Mouse (Mus musculus) neural tube, embryonic 14.5 days (tissue): Measurements from ENCODE around the gene Vwf. TPM values are rescaled to one million over a fixed set of nuclear protein-coding genes. Genes with fewer than 3 reads are reported as not detected.

Source experiments
- ATAC-seq: fragments of 200-750 bp; cut with Nextera tagmentation; 2 replicates; pipeline ENCODE4 v1.8.0; 2017; ENCODE audit warnings: low read depth, mild to moderate bottlenecking, moderate TSS enrichment, moderate library complexity
- H3K27ac ChIP-seq: fragments of 300-500 bp; sonication (generic); 2 replicates; pipeline ENCODE4 v1.5.1; 2014; ENCODE audit warnings: low read depth, mild to moderate bottlenecking, control low read depth, low read length, moderate library complexity, mixed read lengths
- H3K27me3 ChIP-seq: fragments of 300-500 bp; sonication (generic); 2 replicates; pipeline ENCODE4 v1.6.1; 2014; ENCODE audit warnings: low read length; ENCODE audit not compliant: control insufficient read depth, insufficient read depth
- H3K36me3 ChIP-seq: fragments of 300-500 bp; sonication (generic); 2 replicates; pipeline ENCODE4 v1.6.1; 2014; ENCODE audit warnings: low read length, mixed read lengths; ENCODE audit not compliant: control insufficient read depth, insufficient read depth
- H3K4me1 ChIP-seq: fragments of 300-500 bp; sonication (generic); 2 replicates; pipeline ENCODE4 v1.6.1; 2014; ENCODE audit warnings: low read length; ENCODE audit not compliant: control insufficient read depth, insufficient read depth
- H3K4me2 ChIP-seq: fragments of 300-500 bp; sonication (generic); 2 replicates; pipeline ENCODE4 v1.6.1; 2014; ENCODE audit warnings: mild to moderate bottlenecking, low read depth, low read length, control low read depth
- H3K4me3 ChIP-seq: fragments of 300-500 bp; sonication (generic); 2 replicates; pipeline ENCODE4 v1.5.1; 2014; ENCODE audit warnings: low read depth, low read length, control low read depth, mixed read lengths
- H3K9ac ChIP-seq: fragments of 300-500 bp; sonication (generic); replicated peaks from 2 replicates; pipeline ENCODE4 v1.6.1; 2014; ENCODE audit warnings: low read depth, mild to moderate bottlenecking, control low read depth, low read length, mixed read lengths
- H3K9me3 ChIP-seq: fragments of 300-500 bp; sonication (generic); 2 replicates; pipeline ENCODE4 v1.6.1; 2016; ENCODE audit warnings: low read length; ENCODE audit not compliant: control insufficient read depth
- WGBS: fragments of 180-500 bp; shearing (Covaris S2); extraction: QIAGEN DNeasy Blood & Tissue Kit; methylation state at CpG from one replicate; pipeline ENCODE4 v1.1.7; 2014; 5-methylcytosine and 5-hydroxymethylcytosine counted together
- polyA plus RNA-seq: library from polyadenylated mRNA; unstranded; fragments of >200 nt; fragmentation: Nextera tagmentation; extraction: Ambion mirVana; gene quantifications from 2 replicates; pipeline ENCODE4 v1.2.1, GENCODE M21; 2014

The Vwf gene
- polyA plus RNA-seq, 1 experiment from 2014 or later = 6.5 TPM

DNA sequence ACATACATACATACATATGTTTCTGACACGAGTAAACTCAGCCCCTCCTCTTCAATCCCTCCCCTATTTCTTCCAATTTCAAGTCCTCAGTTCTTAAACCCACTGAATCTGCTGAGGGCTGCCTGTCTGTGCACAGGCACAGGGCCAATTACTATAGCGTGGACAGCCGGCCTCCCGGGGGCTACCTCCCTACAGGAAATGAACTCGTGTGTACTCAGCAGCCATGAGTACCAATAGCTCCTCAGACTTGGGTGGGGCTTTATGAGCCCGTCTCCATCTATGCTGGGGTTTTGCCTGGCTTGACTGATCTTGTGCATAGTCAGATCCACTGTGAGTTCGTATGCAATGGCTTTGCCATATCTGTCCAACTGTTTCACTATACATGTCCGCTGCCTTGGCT lies 7.2 kb upstream of the Vwf start:
- Histone ChIP-seq H3K4me2 (no peak overlapping the region), H3K27me3 (no peaks in the 10 kb centered on the region), H3K36me3 (no peaks in the 10 kb centered on the region), H3K4me1 (no peaks in the 10 kb centered on the region), H3K9ac (no peak overlapping the region), H3K4me3 (no peak overlapping the region), H3K9me3 (no peaks in the 10 kb centered on the region), H3K27ac (no peak overlapping the region)
- ATAC-seq = no peak
- WGBS = 66% methylated on average over 8 of the region's 8 CpGs

DNA sequence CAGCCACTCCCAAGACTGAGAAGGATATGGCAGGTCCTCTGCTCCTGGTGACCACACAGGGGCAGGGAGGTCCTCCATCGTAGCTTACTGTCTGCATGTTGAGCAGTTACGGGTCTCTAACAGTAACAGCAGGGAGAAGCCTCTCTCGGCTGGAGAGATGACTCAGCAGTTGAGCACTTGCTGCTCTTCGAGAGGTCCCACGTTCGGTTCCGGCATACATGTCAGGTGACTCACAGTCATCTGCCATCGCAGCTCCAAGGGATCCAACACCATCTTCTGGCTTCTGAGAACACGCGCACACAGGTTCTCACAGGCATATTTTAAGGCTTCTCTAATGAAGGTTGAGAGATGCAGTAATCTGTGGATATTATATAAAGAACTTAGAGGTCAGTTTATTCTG lies 6.4 kb upstream of the Vwf start:
- no peak overlapping the region for H3K4me3 ChIP-seq
- no peak overlapping the region for H3K27ac ChIP-seq
- 91% methylated on average over 10 of the region's 10 CpGs for WGBS
- no peak overlapping the region for H3K9ac ChIP-seq
- H3K27me3 ChIP-seq = no peaks in the 10 kb centered on the region
- H3K4me1 ChIP-seq = no peaks in the 10 kb centered on the region
- no peak for ATAC-seq
- no peaks in the 10 kb centered on the region for H3K36me3 ChIP-seq
- no peak overlapping the region for H3K4me2 ChIP-seq
- no peaks in the 10 kb centered on the region for H3K9me3 ChIP-seq

DNA sequence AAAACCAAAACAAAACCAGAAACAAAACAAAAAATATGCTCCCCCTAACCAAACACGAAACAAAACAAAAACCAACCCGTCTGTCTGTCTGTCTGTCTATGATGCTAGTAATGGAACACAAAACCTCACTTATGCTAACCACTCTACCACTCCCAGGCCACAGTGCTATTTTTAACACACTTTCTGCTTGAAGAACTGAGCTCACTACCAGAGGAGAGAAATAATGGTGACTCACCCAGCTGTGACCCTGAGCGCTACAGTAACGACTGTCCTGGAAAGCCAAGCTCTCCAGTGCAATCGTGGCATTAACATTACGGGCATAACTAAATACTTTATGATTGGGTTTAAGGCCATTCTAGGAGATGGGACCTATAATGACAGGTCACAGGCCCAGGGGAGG lies 5.7 kb upstream of the Vwf start:
- no peaks in the 10 kb centered on the region for H3K4me1 ChIP-seq
- no peak for ATAC-seq
- H3K9ac ChIP-seq = no peak overlapping the region
- 83% methylated on average over 6 of the region's 6 CpGs for WGBS
- H3K9me3 ChIP-seq = no peaks in the 10 kb centered on the region
- H3K4me2 ChIP-seq = no peak overlapping the region
- H3K36me3 ChIP-seq = no peaks in the 10 kb centered on the region
- no peak overlapping the region for H3K4me3 ChIP-seq
- H3K27ac ChIP-seq = no peak overlapping the region
- H3K27me3 ChIP-seq = no peaks in the 10 kb centered on the region

DNA sequence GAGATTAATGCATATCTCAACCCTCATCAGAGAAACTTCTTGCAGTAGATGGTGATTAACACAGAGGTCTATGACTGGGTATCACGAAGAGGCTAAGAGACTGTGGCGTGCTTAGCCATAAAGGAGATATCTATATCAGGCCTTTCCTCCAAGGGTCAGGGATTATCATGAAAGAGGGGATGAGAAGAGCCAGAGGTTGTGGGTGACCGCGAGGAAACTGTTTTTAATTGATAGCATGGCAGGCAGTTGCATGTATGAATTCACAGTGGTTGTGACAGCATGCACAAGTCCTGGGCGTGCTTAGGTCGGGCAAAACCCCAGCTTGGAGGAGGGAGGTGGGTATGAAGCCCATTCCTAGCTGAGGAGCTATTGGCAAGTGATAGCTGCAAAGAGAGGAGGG lies 5.3 kb upstream of the Vwf start:
- ATAC-seq = no peak
- Histone ChIP-seq H3K4me3 (no peak overlapping the region), H3K27me3 (no peaks in the 10 kb centered on the region), H3K4me2 (no peak overlapping the region), H3K9ac (no peak overlapping the region), H3K9me3 (no peaks in the 10 kb centered on the region), H3K4me1 (no peaks in the 10 kb centered on the region), H3K36me3 (no peaks in the 10 kb centered on the region), H3K27ac (no peak overlapping the region)
- WGBS = 86% methylated on average over 6 of the region's 6 CpGs

DNA sequence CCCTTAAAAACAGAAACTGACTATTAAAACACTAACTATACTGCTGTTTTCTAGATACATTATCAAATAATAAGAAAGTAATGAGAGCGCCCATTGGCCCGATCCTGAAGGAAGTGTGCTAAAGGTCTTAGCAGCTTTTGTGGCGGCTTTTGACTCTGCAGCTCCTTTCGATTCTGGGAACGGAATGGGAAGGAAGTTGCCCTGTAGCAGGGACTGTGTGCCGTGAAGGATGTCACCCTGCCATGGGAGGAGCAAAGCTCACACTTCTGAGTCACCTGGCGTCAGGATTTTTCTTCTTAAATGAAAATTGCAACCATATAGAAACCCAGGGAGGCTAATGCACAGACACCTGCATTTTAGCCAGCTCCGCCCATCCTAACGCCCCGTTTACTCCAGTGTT lies 1.8 kb downstream of the Vwf start:
- Histone ChIP-seq H3K4me3 (no peak overlapping the region), H3K9me3 (no peaks in the 10 kb centered on the region), H3K9ac (no peak overlapping the region), H3K27me3 (no peaks in the 10 kb centered on the region), H3K4me2 (no peak overlapping the region), H3K4me1 (no peaks in the 10 kb centered on the region), H3K36me3 (no peaks in the 10 kb centered on the region), H3K27ac (no peak overlapping the region)
- 79% methylated on average over 10 of the region's 10 CpGs for WGBS
- ATAC-seq = no peak

DNA sequence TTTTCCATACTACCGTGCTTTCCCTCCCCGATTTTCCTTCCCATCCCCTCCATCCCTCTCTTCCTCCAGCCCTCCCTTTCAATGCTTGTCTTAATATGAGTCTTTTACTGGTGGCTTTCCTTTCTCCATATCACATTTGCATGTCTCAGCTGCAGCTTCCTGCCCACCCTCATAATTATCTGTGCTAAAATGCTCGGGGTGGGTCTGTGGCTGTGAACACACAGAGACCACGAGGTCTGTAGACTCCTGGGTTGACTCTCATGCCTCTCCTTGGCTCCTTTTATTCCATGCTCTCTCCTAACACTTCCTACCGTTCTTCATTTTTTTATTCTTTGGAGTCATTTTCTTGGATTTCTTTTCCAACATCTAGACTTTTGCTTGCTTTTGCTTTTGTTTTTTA lies 3.6 kb downstream of the Vwf start:
- 77% methylated on average over 5 of the region's 5 CpGs for WGBS
- Histone ChIP-seq H3K27me3 (no peaks in the 10 kb centered on the region), H3K36me3 (no peaks in the 10 kb centered on the region), H3K4me2 (no peak overlapping the region), H3K9me3 (no peaks in the 10 kb centered on the region), H3K4me1 (no peaks in the 10 kb centered on the region), H3K27ac (no peak overlapping the region), H3K4me3 (no peak overlapping the region), H3K9ac (no peak overlapping the region)
- ATAC-seq = no peak

DNA sequence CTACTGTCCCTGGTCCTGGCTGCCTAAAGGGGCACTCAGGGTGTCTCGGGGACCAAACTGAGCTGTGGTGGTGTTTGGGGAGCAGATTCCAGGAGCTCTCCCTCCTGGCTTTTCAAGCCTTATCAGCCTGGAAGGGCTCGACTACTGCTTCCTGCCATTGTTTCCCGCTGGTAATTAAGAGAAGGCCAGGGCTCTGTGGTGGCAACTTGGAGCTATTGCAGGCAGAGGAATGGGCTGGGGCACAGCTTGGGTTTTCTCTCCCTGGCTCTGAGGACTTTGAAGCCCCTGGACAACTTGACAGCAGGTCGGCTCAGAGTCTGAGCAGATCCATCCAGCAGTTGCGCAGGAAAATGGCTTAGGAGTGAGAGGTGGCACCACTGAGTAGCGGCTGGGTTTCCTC lies 6.2 kb downstream of the Vwf start:
- Histone ChIP-seq H3K9me3 (no peaks in the 10 kb centered on the region), H3K36me3 (no peaks in the 10 kb centered on the region), H3K4me2 (no peak overlapping the region), H3K9ac (no peak overlapping the region), H3K27ac (no peak overlapping the region), H3K27me3 (no peaks in the 10 kb centered on the region), H3K4me3 (no peak overlapping the region), H3K4me1 (no peaks in the 10 kb centered on the region)
- ATAC-seq = no peak
- 57% methylated on average over 6 of the region's 6 CpGs for WGBS

DNA sequence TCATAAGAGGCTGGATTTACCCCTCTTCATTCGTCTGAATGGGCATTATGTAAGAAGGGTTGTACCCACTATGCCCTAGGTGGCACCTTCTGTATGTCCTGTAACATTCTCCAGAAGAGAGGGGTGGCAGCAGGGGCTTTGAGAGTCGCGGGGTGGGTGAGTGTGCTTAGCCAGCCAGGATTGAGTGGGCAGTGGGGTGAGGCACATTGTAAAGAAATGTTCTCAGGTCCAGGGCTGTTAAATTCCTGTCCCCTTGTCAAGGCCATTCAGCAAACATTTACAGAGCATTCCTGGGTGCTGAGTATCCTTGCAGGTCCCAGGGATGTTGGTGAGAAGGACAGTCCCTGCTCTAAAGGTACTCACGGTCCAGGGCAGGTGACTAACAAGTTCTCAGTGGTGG lies 7.0 kb downstream of the Vwf start:
- Histone ChIP-seq H3K4me1 (no peaks in the 10 kb centered on the region), H3K4me3 (no peak overlapping the region), H3K9me3 (no peaks in the 10 kb centered on the region), H3K4me2 (no peak overlapping the region), H3K36me3 (no peaks in the 10 kb centered on the region), H3K27ac (no peak overlapping the region), H3K9ac (no peak overlapping the region), H3K27me3 (no peaks in the 10 kb centered on the region)
- no peak for ATAC-seq
- WGBS = 86% methylated on average over 4 of the region's 4 CpGs

DNA sequence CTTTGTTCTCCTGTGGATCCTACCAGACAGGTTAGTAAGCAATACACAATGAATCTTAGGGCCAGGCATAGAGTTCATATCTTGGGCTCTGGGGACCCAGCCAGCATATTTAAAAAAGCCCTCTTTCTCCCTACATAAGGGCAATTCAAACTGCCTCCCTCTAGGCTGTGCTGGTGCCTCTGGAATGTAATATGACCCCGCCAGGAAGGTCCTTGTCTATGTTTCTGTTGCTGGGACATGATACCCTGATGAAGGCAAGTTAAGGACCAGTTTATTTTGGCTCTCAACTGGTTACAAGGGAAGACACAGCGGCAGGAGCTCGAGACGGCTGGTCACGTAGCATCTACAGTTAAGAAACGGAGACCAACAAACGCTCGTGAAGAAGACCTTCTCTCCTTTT lies 12.3 kb downstream of the Vwf start:
- WGBS = 84% methylated on average over 8 of the region's 8 CpGs
- no peak overlapping the region for H3K4me2 ChIP-seq

DNA sequence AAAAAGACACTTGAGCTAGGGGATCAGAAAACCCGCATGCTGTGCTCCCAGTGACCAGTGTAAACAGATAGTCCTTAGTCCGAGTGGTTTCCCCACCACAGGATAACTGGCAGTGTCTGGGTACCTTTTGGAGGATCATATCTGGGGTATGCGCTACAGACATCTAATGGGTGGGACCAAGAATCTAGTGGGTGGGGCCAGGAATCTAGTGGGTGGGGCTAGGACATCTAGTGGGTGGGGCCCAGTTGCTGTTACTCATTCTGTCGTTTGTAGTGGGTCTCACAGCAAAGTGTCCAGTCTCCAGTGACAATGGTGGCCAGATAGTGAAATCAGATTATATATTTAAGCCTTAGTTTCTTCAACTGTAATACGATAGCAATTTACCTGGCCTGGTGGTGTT lies 14.5 kb downstream of the Vwf start:
- no peak overlapping the region for H3K9ac ChIP-seq

More for the DNA sequence above, 12.3 kb downstream of the Vwf start:
- Histone ChIP-seq H3K4me3 (no peak overlapping the region), H3K36me3 (no peaks in the 10 kb centered on the region), H3K4me1 (no peaks in the 10 kb centered on the region), H3K27ac (no peak overlapping the region), H3K9me3 (no peaks in the 10 kb centered on the region), H3K27me3 (no peaks in the 10 kb centered on the region), H3K9ac (no peak overlapping the region)
- ATAC-seq = no peak

More for the DNA sequence above, 14.5 kb downstream of the Vwf start:
- Histone ChIP-seq H3K36me3 (no peaks in the 10 kb centered on the region), H3K27ac (no peak overlapping the region), H3K4me1 (no peaks in the 10 kb centered on the region), H3K27me3 (no peaks in the 10 kb centered on the region), H3K4me2 (no peak overlapping the region), H3K4me3 (no peak overlapping the region), H3K9me3 (no peaks in the 10 kb centered on the region)
- ATAC-seq = no peak
- WGBS = 82% methylated on average over 5 of the region's 5 CpGs
